Mouse (Mus musculus): ENCODE results near the gene Mfsd2a.
A peak's percentile ranks its signal among the peaks of the same experiment; 100 is the strongest.

The Mfsd2a gene

GRCm38 (mm10) chr4:122933857-122934256, 27.1 kb downstream of the Mfsd2a start:
- DNase-seq (ENCODE audit: low read depth), result peak; percentile 86

- DNase-seq (ENCODE audit: low read depth), result peak; percentile 68
Measured at GRCm38 (mm10) chr4:122933051-122933591, 27.9 kb downstream of the Mfsd2a start.

- peak; percentile 72 for DNase-seq (ENCODE audit: low read depth)
Measured at GRCm38 (mm10) chr4:122932239-122932978, 28.6 kb downstream of the Mfsd2a start.

- DNase-seq (ENCODE audit: low read depth), result no peak
Measured at GRCm38 (mm10) chr4:122930939-122931590, 29.9 kb downstream of the Mfsd2a start.

GRCm38 (mm10) chr4:122923392-122924344, 37.3 kb downstream of the Mfsd2a start:
- DNase-seq (ENCODE audit: low read depth), result no peak

- DNase-seq (ENCODE audit: low read depth), result no peak
Measured at GRCm38 (mm10) chr4:122922841-122923240, 38.1 kb downstream of the Mfsd2a start.

- no peak for DNase-seq (ENCODE audit: low read depth)
Measured at GRCm38 (mm10) chr4:122915985-122916384, 45.0 kb downstream of the Mfsd2a start.

- no peak for DNase-seq (ENCODE audit: low read depth)
Measured at GRCm38 (mm10) chr4:122914186-122914585, 46.8 kb downstream of the Mfsd2a start.

GRCm38 (mm10) chr4:122912613-122913012, 48.4 kb downstream of the Mfsd2a start:
- peak; percentile 57 for DNase-seq (ENCODE audit: low read depth)

GRCm38 (mm10) chr4:122910577-122910976, 50.4 kb downstream of the Mfsd2a start:
- DNase-seq (ENCODE audit: low read depth), result peak; percentile 78

GRCm38 (mm10) chr4:122909572-122910189, 51.3 kb downstream of the Mfsd2a start:
- no peak for DNase-seq (ENCODE audit: low read depth)

- DNase-seq (ENCODE audit: low read depth), result no peak
Measured at GRCm38 (mm10) chr4:122905359-122905758, 55.6 kb downstream of the Mfsd2a start.

- no peak for DNase-seq (ENCODE audit: low read depth)
Measured at GRCm38 (mm10) chr4:122903709-122904108, 57.3 kb downstream of the Mfsd2a start.

- no peak for DNase-seq (ENCODE audit: low read depth)
Measured at GRCm38 (mm10) chr4:122902156-122902555, 58.8 kb downstream of the Mfsd2a start.

- peak; percentile 89 for DNase-seq (ENCODE audit: low read depth)
Measured at GRCm38 (mm10) chr4:122898313-122898712, 62.7 kb downstream of the Mfsd2a start.

- DNase-seq (ENCODE audit: low read depth), result no peak
Measured at GRCm38 (mm10) chr4:122897750-122898149, 63.2 kb downstream of the Mfsd2a start.

Measured in naive thymus-derived CD4-positive, alpha-beta T cell, adult 2 months (primary cell).